Mouse (Mus musculus) neural tube, embryonic 13.5 days (tissue): ENCODE data around the gene Gnptg. TPM values are rescaled to one million over a fixed set of nuclear protein-coding genes. Genes with fewer than 3 reads are reported as not detected.
"Not testable (repeated sequence)": the region's sequence is repeated elsewhere in the genome, so short reads cannot be mapped to it uniquely, and the experiment has no call there.

ENCODE experiments used
- ATAC-seq: fragments of 200-750 bp; cut with Nextera tagmentation; 2 replicates; pipeline ENCODE4 v1.8.0; 2017; ENCODE audit warnings: low read depth, mild to moderate bottlenecking, moderate TSS enrichment, moderate library complexity
- H3K27ac ChIP-seq: fragments of 300-500 bp; sonication (generic); replicated peaks from 2 replicates; pipeline ENCODE4 v1.5.1; 2015; ENCODE audit warnings: moderate library complexity, mild to moderate bottlenecking, inconsistent platforms
- H3K27me3 ChIP-seq: fragments of 300-500 bp; sonication (generic); 2 replicates; pipeline ENCODE4 v1.6.1; 2015; ENCODE audit warnings: mild to moderate bottlenecking, inconsistent platforms
- H3K36me3 ChIP-seq: fragments of 300-500 bp; sonication (generic); 2 replicates; pipeline ENCODE4 v1.6.1; 2015; ENCODE audit warnings: mild to moderate bottlenecking, inconsistent platforms
- H3K4me1 ChIP-seq: fragments of 300-500 bp; sonication (generic); replicated peaks from 2 replicates; pipeline ENCODE4 v1.6.1; 2015; ENCODE audit warnings: inconsistent platforms
- H3K4me2 ChIP-seq: fragments of 300-500 bp; sonication (generic); 2 replicates; pipeline ENCODE4 v1.6.1; 2015; ENCODE audit warnings: inconsistent platforms, mild to moderate bottlenecking, moderate library complexity
- H3K4me3 ChIP-seq: fragments of 300-500 bp; sonication (generic); 2 replicates; pipeline ENCODE4 v1.5.1; 2015; ENCODE audit warnings: mild to moderate bottlenecking, inconsistent platforms
- H3K9ac ChIP-seq: fragments of 300-500 bp; sonication (generic); 2 replicates; pipeline ENCODE4 v1.6.1; 2015; ENCODE audit warnings: moderate library complexity, mild to moderate bottlenecking, inconsistent platforms
- H3K9me3 ChIP-seq: fragments of 300-500 bp; sonication (generic); 2 replicates; pipeline ENCODE4 v1.6.1; 2016; ENCODE audit warnings: inconsistent platforms
- WGBS: fragments of 180-500 bp; shearing (Covaris S2); methylation state at CpG from one replicate; pipeline ENCODE4 v1.1.7; 2015; 5-methylcytosine and 5-hydroxymethylcytosine counted together
- polyA plus RNA-seq: library from polyadenylated mRNA; unstranded; fragments of >200 nt; fragmentation: Nextera tagmentation; extraction: Ambion mirVana; gene quantifications from 2 replicates; pipeline ENCODE4 v1.2.1, GENCODE M21; 2015

The Gnptg gene
- polyA plus RNA-seq, 1 experiment from 2014 or later, result 90.8 TPM

DNA sequence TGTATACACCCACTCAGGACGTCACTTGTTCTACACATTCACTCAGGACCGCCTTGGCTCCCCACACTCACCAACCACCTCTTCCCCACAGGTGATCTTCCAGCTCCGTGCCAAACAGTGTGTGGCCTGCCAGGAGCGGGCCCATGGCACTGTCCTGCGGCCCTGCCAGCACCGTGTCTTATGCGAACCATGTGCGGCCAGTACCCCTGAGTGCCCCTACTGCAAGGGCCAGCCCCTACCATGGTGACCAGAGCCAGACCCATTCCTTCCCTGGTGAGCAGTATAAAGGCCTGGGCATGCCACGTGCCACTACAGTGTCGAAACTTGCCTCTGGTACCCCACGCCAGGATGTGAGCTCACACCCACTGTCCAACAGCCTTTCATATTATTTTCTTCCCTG lies 8.3 kb downstream of the Gnptg start:
- H3K4me2 ChIP-seq, H3K9me3 ChIP-seq, H3K4me3 ChIP-seq, H3K4me1 ChIP-seq, H3K9ac ChIP-seq, H3K27me3 ChIP-seq, H3K27ac ChIP-seq: not testable (repeated sequence)
- peak; percentile 72; the same call in 1 of the 2 replicates for ATAC-seq
- WGBS, result 94% methylated on average over 6 of the region's 11 CpGs
- H3K36me3 ChIP-seq, result peaks cover 52% of the 10 kb centered on the region

DNA sequence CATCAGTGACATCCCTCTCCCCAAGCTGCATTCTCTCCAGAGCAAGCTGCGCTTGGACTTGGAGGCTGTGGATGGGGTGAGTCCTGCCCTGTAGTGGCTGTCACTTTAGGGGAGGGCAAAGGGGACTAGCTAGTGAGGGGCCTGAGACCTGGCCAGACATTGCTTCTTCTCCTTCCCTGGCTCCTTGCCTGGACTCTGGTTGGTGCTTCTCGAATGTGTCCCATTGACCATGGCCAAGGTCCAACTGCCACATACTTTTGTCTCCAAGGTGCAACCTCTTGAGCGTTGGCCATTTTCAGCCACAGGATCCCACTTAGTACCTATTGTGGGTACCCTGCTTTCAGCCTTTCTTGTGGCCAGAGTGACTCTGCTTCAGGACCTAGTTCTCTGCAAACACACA lies 9.2 kb downstream of the Gnptg start:
- H3K4me3 ChIP-seq, result no peak overlapping the region
- H3K9ac ChIP-seq, result no peak overlapping the region
- no peak overlapping the region for H3K27ac ChIP-seq
- no peaks in the 10 kb centered on the region for H3K9me3 ChIP-seq
- H3K27me3 ChIP-seq, result no peaks in the 10 kb centered on the region
- H3K4me1 ChIP-seq, result no peaks in the 10 kb centered on the region
- 94% methylated on average over 3 of the region's 3 CpGs for WGBS
- ATAC-seq, result no peak
- peaks cover 57% of the 10 kb centered on the region for H3K36me3 ChIP-seq
- H3K4me2 ChIP-seq, result no peak overlapping the region

DNA sequence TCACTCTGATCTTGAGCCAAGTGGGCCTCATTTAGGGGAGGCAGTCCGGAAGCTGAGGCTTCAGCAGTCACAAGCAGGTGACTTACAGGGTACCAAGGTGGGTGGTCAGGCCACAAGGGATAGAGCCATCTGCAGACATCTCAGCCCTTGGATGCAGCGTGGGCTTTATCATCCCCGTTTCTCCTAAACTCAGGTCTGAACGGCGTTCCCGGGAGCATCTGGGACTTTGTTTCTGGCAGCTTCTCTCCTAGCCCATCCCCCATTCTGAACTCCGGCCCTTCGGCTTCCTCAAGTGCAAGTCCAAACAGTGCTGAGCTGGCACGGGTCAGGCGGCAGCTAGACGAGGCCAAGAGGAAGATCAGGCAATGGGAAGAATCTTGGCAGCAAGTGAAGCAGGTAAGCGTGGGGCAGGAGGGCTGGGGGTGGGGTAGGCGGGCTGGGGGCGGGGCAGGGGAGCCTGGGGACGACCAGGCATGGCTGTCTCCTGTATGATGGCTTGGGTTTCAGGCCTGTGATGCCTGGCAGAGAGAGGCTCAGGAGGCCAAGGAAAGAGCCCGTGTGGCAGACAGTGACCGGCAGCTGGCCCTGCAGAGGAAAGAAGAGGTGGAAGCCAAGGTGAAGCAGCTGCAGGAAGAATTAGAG lies 9.8 kb downstream of the Gnptg start:
- H3K27ac ChIP-seq, H3K4me1 ChIP-seq, H3K4me2 ChIP-seq, H3K9me3 ChIP-seq, H3K4me3 ChIP-seq, H3K27me3 ChIP-seq, H3K9ac ChIP-seq, ATAC-seq: not testable (repeated sequence)
- 83% methylated on average over 17 of the region's 17 CpGs for WGBS
- peaks cover 54% of the 10 kb centered on the region for H3K36me3 ChIP-seq

DNA sequence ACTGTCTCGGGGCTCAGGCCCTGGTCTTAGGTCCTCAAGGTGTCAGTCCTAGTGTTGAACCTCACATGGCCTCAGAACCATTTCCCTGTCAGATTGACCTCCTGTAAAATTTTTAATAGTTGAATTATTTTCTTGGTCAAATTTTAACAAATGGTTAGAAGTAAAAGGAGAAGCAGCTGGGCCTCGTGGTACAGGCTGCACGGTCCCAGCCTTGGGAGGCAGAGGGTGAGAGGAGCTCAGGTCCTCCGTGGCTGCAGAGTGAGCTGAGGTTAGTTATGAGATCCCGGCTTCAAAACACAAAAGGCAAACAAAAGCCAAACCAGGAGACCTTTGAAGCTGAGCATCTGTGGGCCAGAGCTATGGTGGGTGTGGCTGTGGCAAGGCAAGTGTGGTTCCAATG lies 11.9 kb downstream of the Gnptg start:
- no peak overlapping the region for H3K4me3 ChIP-seq
- H3K9ac ChIP-seq, result no peak overlapping the region
- WGBS, result 86% methylated on average over 5 of the region's 5 CpGs

DNA sequence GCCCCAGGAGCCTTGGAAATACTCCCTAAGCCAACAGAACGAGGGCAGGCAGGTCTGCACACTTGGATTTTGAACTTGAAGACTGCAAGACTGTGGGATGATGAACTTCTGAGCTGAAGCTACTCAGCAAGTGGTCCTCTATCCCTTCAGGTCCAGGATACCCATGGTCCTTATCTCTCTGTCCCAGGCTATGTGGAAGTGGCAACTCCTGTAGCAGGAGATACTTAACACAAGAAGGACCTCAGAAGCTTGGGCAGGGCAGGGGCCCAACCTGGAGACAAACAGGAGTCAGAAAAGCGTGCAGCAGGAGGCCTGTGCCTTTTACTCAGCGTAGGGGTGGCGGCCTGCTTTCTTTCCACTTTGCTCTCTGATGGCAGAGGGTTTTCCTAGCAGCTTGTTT lies 14.3 kb downstream of the Gnptg start:
- Histone ChIP-seq H3K9ac (no peak overlapping the region), H3K27ac (no peak overlapping the region), H3K4me2 (no peak overlapping the region), H3K4me1 (peaks cover 19% of the 10 kb centered on the region), H3K36me3 (peaks cover 39% of the 10 kb centered on the region), H3K4me3 (no peak overlapping the region), H3K27me3 (no peaks in the 10 kb centered on the region), H3K9me3 (no peaks in the 10 kb centered on the region)
- 91% methylated on average over 4 of the region's 4 CpGs for WGBS
- ATAC-seq, result no peak

More for the DNA sequence above, 11.9 kb downstream of the Gnptg start:
- H3K4me1 ChIP-seq, result 0 out of 2 replicates have a peak, but pooled peaks cover 2% of the 10 kb centered on the region
- H3K4me2 ChIP-seq, result no peak overlapping the region
- no peak overlapping the region for H3K27ac ChIP-seq
- ATAC-seq, result no peak
- peaks cover 47% of the 10 kb centered on the region for H3K36me3 ChIP-seq
- no peaks in the 10 kb centered on the region for H3K9me3 ChIP-seq
- no peaks in the 10 kb centered on the region for H3K27me3 ChIP-seq

DNA sequence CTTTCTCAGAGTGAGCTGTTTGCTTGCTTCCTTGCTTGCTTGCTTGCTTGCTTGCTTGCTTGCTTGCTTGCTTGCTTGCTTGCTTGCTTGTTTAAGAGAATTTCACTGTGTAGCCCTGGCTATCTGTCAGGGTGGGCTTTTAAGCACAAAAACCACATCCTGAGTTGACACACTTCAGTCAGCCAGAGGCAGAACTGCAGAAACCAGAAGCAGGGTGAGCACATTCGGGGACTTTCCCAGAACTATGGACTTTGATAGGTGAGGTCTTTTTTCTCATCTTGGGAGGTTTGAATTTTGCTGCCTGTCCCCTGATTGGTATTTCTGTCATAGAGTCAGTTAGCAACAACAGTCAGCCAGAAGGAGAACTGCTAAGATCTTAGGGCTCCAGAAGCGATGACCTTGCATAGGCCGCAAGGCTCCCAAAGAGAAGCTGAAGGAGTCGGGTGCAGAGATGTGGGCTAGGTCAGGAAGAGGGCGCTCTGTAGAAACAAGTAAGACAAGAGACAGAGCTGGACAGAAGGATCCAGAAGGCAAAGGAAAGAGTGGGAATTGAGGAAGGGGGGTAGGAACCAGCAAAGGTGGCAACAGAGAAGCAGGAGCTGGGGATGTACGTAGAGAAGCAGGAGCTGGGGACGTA lies 15.2 kb downstream of the Gnptg start:
- no peak for ATAC-seq
- Histone ChIP-seq H3K9ac (no peak overlapping the region), H3K4me2 (no peak overlapping the region), H3K36me3 (peaks cover 37% of the 10 kb centered on the region), H3K27me3 (no peaks in the 10 kb centered on the region), H3K27ac (no peak overlapping the region), H3K4me1 (peaks cover 19% of the 10 kb centered on the region), H3K4me3 (no peak overlapping the region), H3K9me3 (no peaks in the 10 kb centered on the region)
- 89% methylated on average over 7 of the region's 7 CpGs for WGBS

DNA sequence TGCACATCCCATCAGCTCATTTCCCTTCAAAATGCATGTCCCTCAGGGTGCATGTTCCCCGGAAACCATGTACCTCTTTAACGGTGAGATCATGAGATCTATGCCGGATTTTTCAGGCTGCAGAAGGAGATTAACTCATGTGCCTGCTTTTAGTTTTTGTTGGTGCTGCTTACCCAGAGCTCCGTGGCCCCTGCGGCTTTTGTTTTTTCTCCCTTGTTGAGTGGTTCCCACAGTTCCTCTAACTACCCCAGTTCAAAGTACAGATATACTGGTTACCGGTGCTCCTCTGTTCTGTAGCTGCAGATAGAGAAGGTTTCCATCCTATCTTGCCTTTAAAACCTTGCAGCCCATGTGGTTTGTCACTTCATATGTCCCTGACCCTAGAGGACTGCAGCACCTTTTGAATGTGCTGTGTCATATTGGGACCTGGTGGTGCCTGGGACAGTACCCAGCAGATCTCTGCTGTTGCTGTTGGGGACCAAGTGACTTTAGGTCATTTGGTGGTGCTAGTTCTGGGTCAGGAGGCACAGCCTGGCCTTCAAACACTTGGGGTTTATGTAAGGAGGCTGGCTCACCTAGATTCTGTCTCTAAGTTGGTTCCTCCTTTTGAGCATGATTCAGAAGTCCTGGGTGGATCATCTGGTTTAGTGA lies 16.8 kb downstream of the Gnptg start:
- ATAC-seq, result no peak

DNA sequence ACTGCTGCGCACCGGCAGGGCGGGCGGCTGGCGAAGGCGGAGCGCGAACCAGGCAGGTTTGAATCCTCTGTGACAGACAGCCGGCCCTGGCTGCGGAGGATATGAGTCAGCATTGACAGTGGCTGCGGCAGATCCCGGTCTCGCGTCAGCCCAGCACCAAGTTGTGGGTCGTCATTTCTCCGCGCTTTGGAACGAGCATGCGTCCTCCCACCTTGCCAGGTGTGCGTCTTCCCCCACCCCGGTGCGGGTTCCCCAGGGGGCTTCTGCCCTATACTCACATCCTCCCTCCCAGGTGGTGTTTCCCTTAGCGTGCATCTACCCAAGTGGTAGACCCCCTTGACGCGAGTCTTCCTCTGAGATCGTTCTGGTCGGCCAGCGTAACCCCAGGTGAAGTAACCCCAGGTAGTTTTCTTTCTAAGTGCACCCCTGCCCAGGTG lies 17.4 kb downstream of the Gnptg start:
- peak; percentile 88 for ATAC-seq
- Histone ChIP-seq H3K4me1 (peaks cover 19% of the 10 kb centered on the region), H3K4me2 (peak overlapping the region; percentile 58), H3K9ac (peak overlapping the region; percentile 46; the same call in 1 of the 2 replicates), H3K4me3 (peak overlapping the region; percentile 36), H3K36me3 (peaks cover 45% of the 10 kb centered on the region)
- not testable (repeated sequence) for H3K27me3 ChIP-seq, H3K27ac ChIP-seq, H3K9me3 ChIP-seq
- WGBS, result 11% methylated on average over 17 of the region's 28 CpGs

More for the DNA sequence above, 16.8 kb downstream of the Gnptg start:
- H3K36me3 ChIP-seq, result peaks cover 41% of the 10 kb centered on the region
- H3K4me3 ChIP-seq, result peak overlapping the region; percentile 24
- 54% methylated on average over 6 of the region's 6 CpGs for WGBS
- H3K4me2 ChIP-seq, result peak overlapping the region; percentile 58
- H3K27me3 ChIP-seq, result no peaks in the 10 kb centered on the region
- no peak overlapping the region for H3K27ac ChIP-seq
- peaks cover 19% of the 10 kb centered on the region for H3K4me1 ChIP-seq
- H3K9me3 ChIP-seq, result no peaks in the 10 kb centered on the region
- H3K9ac ChIP-seq, result peak overlapping the region; percentile 46; the same call in 1 of the 2 replicates

DNA sequence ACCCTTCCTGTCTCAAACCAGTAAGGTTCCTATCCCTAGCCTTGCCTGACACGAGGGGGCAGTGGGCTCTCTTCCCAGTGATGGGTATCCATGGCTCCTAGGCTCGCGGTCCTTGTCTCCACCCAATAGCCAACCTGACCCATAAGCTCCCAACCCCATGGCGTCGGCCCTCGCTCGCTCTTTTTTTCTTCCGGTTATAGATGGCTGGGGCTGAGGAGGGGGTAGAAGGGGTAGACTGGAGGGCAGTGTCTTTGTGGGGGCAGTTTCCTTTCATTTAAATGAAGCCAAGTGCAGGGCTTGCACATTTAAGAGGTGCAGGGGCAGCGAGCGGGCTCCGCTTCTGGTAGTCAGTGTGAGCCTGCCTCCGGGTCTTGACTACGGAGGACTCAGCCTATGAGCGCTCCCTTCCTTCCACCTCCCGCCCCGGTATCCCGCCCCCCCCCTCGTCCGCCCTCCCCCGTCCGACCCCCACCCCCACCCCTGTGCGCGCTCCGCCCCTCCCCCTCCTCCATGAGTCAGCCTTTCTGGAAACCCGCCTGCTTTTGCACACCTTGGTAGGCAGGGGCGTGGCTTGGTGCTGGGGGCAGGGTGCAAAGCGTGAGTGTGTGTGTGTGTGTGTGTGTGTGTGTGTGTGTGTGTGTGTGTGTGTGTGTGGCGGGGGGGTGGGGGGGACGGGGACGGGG lies 18.0 kb downstream of the Gnptg start:
- Histone ChIP-seq H3K27ac (peak overlapping the region; percentile 46; the same call in 1 of the 2 replicates), H3K9ac (peak overlapping the region; percentile 68), H3K9me3 (no peaks in the 10 kb centered on the region), H3K4me1 (peaks cover 19% of the 10 kb centered on the region), H3K4me3 (peak overlapping the region; percentile 36), H3K27me3 (no peaks in the 10 kb centered on the region), H3K36me3 (peaks cover 45% of the 10 kb centered on the region), H3K4me2 (peak overlapping the region; percentile 58)
- WGBS, result 2% methylated on average over 18 of the region's 30 CpGs
- ATAC-seq, result peak; percentile 82

DNA sequence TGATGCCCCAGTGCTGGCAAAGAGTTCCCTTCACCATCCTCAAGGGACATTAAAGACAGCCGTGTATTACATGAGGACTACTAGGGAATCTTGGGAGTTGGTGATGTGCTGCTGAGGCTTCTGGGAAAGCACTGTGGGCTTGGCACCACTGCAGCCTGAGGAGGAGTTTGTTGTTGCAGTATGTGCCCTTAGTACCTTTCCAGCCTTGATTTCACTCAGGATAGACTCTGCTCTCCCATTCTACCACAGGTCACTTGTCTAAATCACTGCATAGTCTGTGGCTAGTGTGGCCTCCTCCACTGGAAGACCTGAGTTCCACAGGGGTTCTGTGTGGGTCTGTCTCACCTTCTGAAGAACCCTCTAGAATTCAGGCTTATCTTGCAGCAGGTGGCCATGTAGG lies 19.2 kb downstream of the Gnptg start:
- Histone ChIP-seq H3K9me3 (no peaks in the 10 kb centered on the region), H3K4me2 (0 out of 2 replicates have a peak overlapping the region, but pooled peaks have one; percentile 58), H3K27ac (no peak overlapping the region), H3K4me3 (no peak overlapping the region), H3K27me3 (no peaks in the 10 kb centered on the region), H3K9ac (no peak overlapping the region), H3K4me1 (peaks cover 19% of the 10 kb centered on the region), H3K36me3 (peaks cover 48% of the 10 kb centered on the region)
- ATAC-seq, result no peak
- WGBS, result 84% methylated on average over 1 of the region's 1 CpGs

DNA sequence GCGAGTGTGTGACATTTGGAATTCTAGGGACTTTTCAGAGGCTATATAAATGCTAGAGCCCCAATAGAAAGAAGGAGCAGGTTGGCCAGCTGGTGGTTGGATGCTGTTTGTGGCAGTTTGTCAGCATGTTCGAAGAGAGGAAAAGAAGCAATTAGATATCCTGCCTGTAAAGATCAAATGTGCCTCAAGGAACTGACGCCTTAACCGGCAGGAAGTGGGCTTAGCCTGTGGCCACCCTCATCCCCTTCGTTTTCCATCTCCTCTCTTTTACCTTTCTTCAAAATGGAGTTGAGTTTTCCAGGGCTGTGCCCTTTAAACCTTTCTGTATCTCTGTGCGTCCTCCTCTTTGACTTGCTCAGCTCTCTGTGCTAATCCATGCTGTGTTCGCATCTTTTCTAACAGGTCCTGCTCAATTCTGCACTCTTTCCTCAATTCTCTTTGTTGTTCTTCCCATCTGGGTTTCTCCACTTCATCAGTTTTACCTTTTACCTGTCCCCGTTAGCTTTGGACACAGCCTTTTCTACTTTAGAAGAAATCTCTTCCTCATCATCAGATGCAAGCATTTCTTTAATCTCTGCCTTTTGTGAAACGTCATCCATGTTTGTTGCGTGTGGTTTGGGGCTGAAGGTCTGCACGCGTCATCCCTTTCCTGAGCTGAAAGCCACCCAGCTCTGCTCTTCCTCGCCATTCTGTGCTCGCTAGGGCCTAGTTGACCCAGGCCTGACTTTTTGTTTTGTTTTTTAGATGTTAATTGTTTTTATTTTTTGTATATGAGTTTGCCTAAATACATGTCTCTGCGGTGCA lies 20.2 kb downstream of the Gnptg start:
- Histone ChIP-seq H3K9me3 (no peaks in the 10 kb centered on the region), H3K9ac (no peak overlapping the region), H3K27ac (no peak overlapping the region), H3K4me1 (peaks cover 19% of the 10 kb centered on the region), H3K36me3 (peaks cover 54% of the 10 kb centered on the region), H3K4me2 (no peak overlapping the region), H3K27me3 (no peaks in the 10 kb centered on the region), H3K4me3 (no peak overlapping the region)
- 91% methylated on average over 15 of the region's 15 CpGs for WGBS
- ATAC-seq, result no peak
